Mouse (Mus musculus) thymus, postnatal 4 days (tissue): ENCODE results near the gene Mynn.
A peak's percentile ranks its signal among the peaks of the same experiment; 100 is the strongest.

Experiments used
- DNase-seq: peaks from one replicate; pipeline ENCODE4 v3.0.0; 2021

The Mynn gene

GRCm38 (mm10) chr3:30646761-30647160 lies 44.9 kb downstream of the Mynn start:
- DNase-seq: no peak

DNA sequence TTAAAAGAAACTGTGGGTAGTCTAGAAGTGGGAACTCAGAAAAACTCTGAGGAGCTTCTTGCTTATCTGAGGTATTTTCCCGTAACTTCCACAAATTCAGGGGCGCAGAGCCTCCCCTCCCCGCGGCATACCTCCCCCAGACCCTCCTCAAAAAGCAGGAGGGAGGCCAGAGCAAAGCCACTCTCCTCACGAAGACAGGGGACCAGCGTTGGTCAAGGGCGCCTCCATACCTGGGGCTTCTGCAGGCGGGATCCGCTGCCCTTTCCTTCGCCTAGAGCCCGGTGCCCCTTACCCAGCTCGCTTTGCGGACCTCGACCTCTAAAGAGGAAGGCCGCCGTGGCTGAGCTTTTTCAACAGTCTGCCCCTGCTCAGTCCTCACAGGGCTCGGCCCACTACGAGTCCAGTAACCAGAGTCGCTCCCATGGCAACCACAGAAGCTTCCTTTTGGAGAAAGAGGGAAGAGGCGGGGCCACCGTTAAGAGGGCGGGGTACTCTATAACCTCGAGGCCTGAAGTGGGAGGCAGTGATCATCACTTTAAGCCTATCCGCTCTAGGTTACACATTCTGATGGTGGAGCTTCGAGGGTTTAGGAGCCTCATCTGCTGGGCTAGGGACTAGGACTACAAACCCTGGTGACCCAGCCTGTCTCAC lies 45.7 kb downstream of the Mynn start, which contains the start of gene Lrrc34:
Lrrc34 (minus strand) TSS at position 430 of the 651 bp plus-strand sequence.
- peak; percentile 14 for DNase-seq

- no peak for DNase-seq
Observed at GRCm38 (mm10) chr3:30648466-30648865, 46.6 kb downstream of the Mynn start.

DNA sequence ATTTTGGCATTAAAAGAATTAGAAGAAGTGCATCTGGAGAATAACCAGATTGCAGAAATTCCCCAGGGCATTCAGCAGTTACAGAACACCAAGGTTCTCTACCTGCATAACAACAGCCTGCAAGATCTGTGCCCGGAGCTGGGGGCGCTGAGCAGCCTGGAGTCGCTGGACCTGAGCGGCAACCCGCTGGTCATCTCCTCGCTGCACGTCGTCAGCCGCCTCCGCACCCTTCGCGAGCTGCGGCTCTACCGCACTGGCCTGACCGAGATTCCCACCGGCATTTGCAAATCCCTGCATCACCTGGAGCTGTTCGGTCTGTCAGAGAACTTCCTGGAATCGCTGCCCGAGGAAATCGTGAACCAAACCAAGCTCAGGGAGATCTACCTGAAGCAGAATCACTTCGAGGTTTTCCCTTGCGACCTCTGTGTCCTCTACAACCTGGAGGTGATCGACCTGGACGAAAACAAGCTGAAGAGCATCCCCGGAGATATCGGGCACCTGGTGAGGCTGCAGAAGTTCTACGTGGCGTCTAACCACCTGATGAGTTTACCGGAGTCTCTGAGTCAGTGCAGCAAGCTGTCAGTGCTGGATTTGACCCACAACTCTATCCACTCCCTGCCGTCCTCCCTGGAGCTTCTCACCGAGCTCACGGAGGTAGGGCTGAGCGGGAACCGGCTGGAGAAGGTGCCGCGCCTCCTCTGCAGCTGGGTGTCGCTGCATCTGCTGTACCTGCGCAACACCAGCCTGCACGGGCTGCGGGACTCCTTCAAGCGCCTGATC lies 48.4 kb downstream of the Mynn start:
- DNase-seq: peak; percentile 37

GRCm38 (mm10) chr3:30655937-30656336 lies 54.1 kb downstream of the Mynn start:
- no peak for DNase-seq

DNA sequence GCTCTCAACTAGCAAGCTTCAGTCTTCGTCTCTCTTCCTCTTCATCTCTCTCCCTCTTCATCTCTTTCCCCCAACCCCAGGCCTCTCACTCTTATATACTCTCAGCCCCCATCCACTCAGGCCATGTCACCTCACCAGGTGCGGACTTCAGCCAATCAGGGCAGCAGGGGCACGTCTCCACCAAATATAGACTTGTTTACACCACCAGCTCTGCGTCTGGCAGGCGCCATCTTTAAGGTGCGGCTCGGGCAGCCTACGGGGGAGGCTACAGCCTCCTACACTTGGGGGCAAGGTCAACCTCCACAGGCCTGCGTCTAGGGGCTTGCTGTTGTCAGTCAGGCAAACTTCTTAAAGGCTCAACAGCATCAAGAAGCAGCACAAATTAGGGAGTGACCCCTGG lies 56.6 kb downstream of the Mynn start:
- no peak for DNase-seq
